Mouse (Mus musculus) erythroblast, embryonic 14.5 days (primary cell): ENCODE results near the gene Nexmif.

Experiments
- GATA1 ChIP-seq: IDR thresholded peaks from 2 replicates; pipeline ENCODE4 v1.6.1; 2012; ENCODE audit warnings: low read length, inconsistent platforms, mixed read lengths
- TAL1 ChIP-seq: IDR thresholded peaks from 3 replicates; pipeline ENCODE4 v1.6.1; 2012; ENCODE audit warnings: low read length, inconsistent platforms, mixed read lengths

DNA sequence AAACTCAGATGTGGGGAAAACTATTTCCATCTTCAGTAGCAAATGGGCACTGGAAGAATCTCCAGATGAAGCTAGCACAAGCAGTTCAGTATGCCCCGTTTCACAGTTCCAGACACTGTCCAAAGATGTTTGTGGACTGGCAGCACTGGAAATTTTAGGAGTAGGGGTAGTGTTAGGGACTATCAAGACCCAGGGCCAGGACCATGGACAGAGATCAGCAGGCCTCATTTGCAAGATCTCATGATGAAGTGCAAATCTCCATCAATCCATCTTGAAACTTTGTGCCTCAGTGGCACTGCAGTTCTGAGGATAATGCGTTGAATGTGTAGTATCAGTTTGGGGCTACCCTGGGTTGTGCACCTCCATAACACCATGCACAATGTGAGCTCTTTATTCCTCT is 7.7 kb upstream of the Nexmif start:
- no peak for TF ChIP-seq GATA1
- no peak for TF ChIP-seq TAL1
